Mouse (Mus musculus): ENCODE data around the gene Slc15a2.

The Slc15a2 gene

GRCm38 (mm10) chr16:36784594-36785313 is at the start of gene Slc15a2:
TSS of gene Slc15a2 (minus strand) at chr16:36784962.
- DNase-seq: peak; percentile 13

- peak; percentile 49 for DNase-seq
Measured at GRCm38 (mm10) chr16:36828820-36829219, 44.1 kb upstream of the Slc15a2 start.

GRCm38 (mm10) chr16:36828054-36828786 is 43.5 kb upstream of the Slc15a2 start, which contains the start of gene Iqcb1:
TSS of gene Iqcb1 (plus strand) at chr16:36828385.
- peak; percentile 82 for DNase-seq

GRCm38 (mm10) chr16:36827611-36828053 is 42.9 kb upstream of the Slc15a2 start:
- DNase-seq: no peak

- no peak for DNase-seq
Measured at GRCm38 (mm10) chr16:36821474-36821873, 36.7 kb upstream of the Slc15a2 start.

GRCm38 (mm10) chr16:36820747-36821146 is 36.0 kb upstream of the Slc15a2 start:
- DNase-seq: no peak

- no peak for DNase-seq
Measured at GRCm38 (mm10) chr16:36820016-36820415, 35.3 kb upstream of the Slc15a2 start.

GRCm38 (mm10) chr16:36817321-36817926 is 32.7 kb upstream of the Slc15a2 start:
- DNase-seq: peak; percentile 80

GRCm38 (mm10) chr16:36816916-36817315 is 32.2 kb upstream of the Slc15a2 start:
- DNase-seq: no peak

GRCm38 (mm10) chr16:36813680-36814079 is 28.9 kb upstream of the Slc15a2 start:
- DNase-seq: no peak

- DNase-seq: no peak
Measured at GRCm38 (mm10) chr16:36808616-36809015, 23.9 kb upstream of the Slc15a2 start.

GRCm38 (mm10) chr16:36802361-36802760 is 17.6 kb upstream of the Slc15a2 start:
- no peak for DNase-seq

- no peak for DNase-seq
Measured at GRCm38 (mm10) chr16:36798334-36798733, 13.6 kb upstream of the Slc15a2 start.

GRCm38 (mm10) chr16:36794976-36795375 is 10.2 kb upstream of the Slc15a2 start:
- DNase-seq: no peak

GRCm38 (mm10) chr16:36790166-36790565 is 5.4 kb upstream of the Slc15a2 start:
- DNase-seq: no peak

- DNase-seq: no peak
Measured at GRCm38 (mm10) chr16:36786466-36786865, 1.7 kb upstream of the Slc15a2 start.

- no peak for DNase-seq
Measured at GRCm38 (mm10) chr16:36784146-36784545, 616 bp downstream of the Slc15a2 start.

GRCm38 (mm10) chr16:36775658-36776057 is 9.1 kb downstream of the Slc15a2 start:
- no peak for DNase-seq

- no peak for DNase-seq
Measured at GRCm38 (mm10) chr16:36772996-36773395, 11.8 kb downstream of the Slc15a2 start.

GRCm38 (mm10) chr16:36771703-36772102 is 13.1 kb downstream of the Slc15a2 start:
- no peak for DNase-seq

GRCm38 (mm10) chr16:36771244-36771643 is 13.5 kb downstream of the Slc15a2 start:
- DNase-seq: no peak

GRCm38 (mm10) chr16:36770830-36771229 is 13.9 kb downstream of the Slc15a2 start:
- DNase-seq: peak; percentile 18

- peak; percentile 2 for DNase-seq
Measured at GRCm38 (mm10) chr16:36770191-36770771, 14.5 kb downstream of the Slc15a2 start.

All from cerebellum, adult 9-10 months (tissue).